Mouse (Mus musculus): Measurements from ENCODE around the gene Cux2.

DNA sequence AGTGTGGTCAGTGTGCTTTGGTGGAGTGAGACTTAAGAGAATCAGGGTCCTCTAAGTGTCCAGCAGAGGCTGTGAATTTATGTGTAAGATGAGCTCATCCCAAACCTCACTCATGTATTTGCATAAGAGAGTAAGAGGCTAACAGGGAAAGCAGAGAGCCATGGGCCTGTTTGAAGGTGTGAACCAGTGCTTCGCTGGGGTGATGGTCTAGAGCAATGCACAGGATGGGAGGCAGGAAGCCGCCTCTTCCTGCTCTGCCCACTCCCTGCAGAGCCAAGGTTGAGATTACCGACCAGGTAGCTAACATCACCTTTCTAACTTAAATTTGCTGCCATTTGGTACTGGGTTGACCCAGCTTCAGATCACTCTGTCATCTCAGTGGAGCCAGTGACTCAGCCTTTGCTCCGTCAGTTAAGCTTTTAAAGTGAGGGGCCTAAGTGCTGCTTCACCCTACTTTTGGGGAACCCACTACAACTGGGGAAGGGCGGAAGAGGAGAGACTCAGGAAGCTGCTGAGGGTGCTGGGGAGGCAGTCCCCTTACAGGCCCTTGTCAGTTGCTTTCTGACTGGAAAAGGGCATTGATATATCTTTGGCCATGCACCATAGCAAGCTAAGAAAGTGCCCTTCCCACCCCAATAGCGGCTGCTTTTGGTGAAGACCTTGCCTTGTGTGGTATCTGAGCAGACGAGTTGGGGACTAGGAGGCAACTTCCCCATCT is 237.2 kb downstream of the Cux2 start:
- TF ChIP-seq POLR2A (IDR thresholded peaks at IDR 0.05; ENCODE audit: low read depth, low read length) (no peak), CTCF (IDR thresholded peaks at IDR 0.05; ENCODE audit: extremely low read depth, insufficient read depth, insufficient read length, insufficient replicate concordance) (no peak)

Data from spleen, adult 2 months (tissue).